Mouse (Mus musculus): Measurements from ENCODE around the gene Hsf2bp. TPM values are rescaled to one million over a fixed set of nuclear protein-coding genes. Genes with fewer than 3 reads are reported as not detected.

Gene Hsf2bp
- polyA plus RNA-seq, 1 experiment from 2014 or later: 0.60 TPM

GRCm38 (mm10) chr17:32031684-32032083 lies 4.5 kb downstream of the Hsf2bp start:
- no peak for ATAC-seq (ENCODE audit: insufficient number of reproducible peaks, low FRiP score)
- peaks cover 5% of the 10 kb centered on the region; the same call in 1 of the 2 replicates for H3K4me1 ChIP-seq (replicated peaks)
- WGBS: 61% methylated on average over 7 of the region's 7 CpGs

GRCm38 (mm10) chr17:32028301-32028700 lies 7.8 kb downstream of the Hsf2bp start:
- Histone ChIP-seq H3K36me3 (no peaks in the 10 kb centered on the region), H3K27me3 (replicated peaks) (no peaks in the 10 kb centered on the region), H3K4me1 (replicated peaks) (peaks cover 6% of the 10 kb centered on the region; the same call in 1 of the 2 replicates), H3K9me3 (replicated peaks) (no peaks in the 10 kb centered on the region), H3K4me2 (no peak overlapping the region), H3K4me3 (no peak overlapping the region), H3K9ac (no peak overlapping the region), H3K27ac (ENCODE audit: poor library complexity, severe bottlenecking) (no peak overlapping the region)
- 63% methylated on average over 3 of the region's 3 CpGs for WGBS
- ATAC-seq (ENCODE audit: insufficient number of reproducible peaks, low FRiP score): no peak

More at GRCm38 (mm10) chr17:32031684-32032083, 4.5 kb downstream of the Hsf2bp start:
- Histone ChIP-seq H3K27me3 (replicated peaks) (no peaks in the 10 kb centered on the region), H3K36me3 (no peaks in the 10 kb centered on the region), H3K9ac (no peak overlapping the region), H3K27ac (ENCODE audit: poor library complexity, severe bottlenecking) (no peak overlapping the region), H3K4me2 (no peak overlapping the region), H3K4me3 (no peak overlapping the region), H3K9me3 (replicated peaks) (no peaks in the 10 kb centered on the region)

GRCm38 (mm10) chr17:32027666-32028065 lies 8.5 kb downstream of the Hsf2bp start:
- Histone ChIP-seq H3K4me2 (no peak overlapping the region), H3K27ac (ENCODE audit: poor library complexity, severe bottlenecking) (no peak overlapping the region), H3K27me3 (replicated peaks) (no peaks in the 10 kb centered on the region), H3K9ac (no peak overlapping the region), H3K4me1 (replicated peaks) (peaks cover 6% of the 10 kb centered on the region; the same call in 1 of the 2 replicates), H3K4me3 (no peak overlapping the region), H3K36me3 (no peaks in the 10 kb centered on the region), H3K9me3 (replicated peaks) (no peaks in the 10 kb centered on the region)
- 23% methylated on average over 3 of the region's 3 CpGs for WGBS
- ATAC-seq (ENCODE audit: insufficient number of reproducible peaks, low FRiP score): no peak

- no peak overlapping the region for H3K4me2 ChIP-seq
- ATAC-seq (ENCODE audit: insufficient number of reproducible peaks, low FRiP score): peak; percentile 59; the same call in 1 of the 2 replicates
- no peak overlapping the region for H3K27ac ChIP-seq (ENCODE audit: poor library complexity, severe bottlenecking)
- H3K9ac ChIP-seq: no peak overlapping the region
- WGBS: 9% methylated on average over 2 of the region's 2 CpGs
- no peaks in the 10 kb centered on the region for H3K27me3 ChIP-seq (replicated peaks)
- H3K9me3 ChIP-seq (replicated peaks): no peaks in the 10 kb centered on the region
- H3K36me3 ChIP-seq: no peaks in the 10 kb centered on the region
- peaks cover 6% of the 10 kb centered on the region; the same call in 1 of the 2 replicates for H3K4me1 ChIP-seq (replicated peaks)
- no peak overlapping the region for H3K4me3 ChIP-seq
These were observed 10.8 kb downstream of the Hsf2bp start for GRCm38 (mm10) chr17:32025386-32025785.

- Histone ChIP-seq H3K4me1 (replicated peaks) (peaks cover 6% of the 10 kb centered on the region; the same call in 1 of the 2 replicates), H3K4me2 (no peak overlapping the region), H3K27me3 (replicated peaks) (no peaks in the 10 kb centered on the region), H3K9me3 (replicated peaks) (no peaks in the 10 kb centered on the region), H3K36me3 (no peaks in the 10 kb centered on the region), H3K27ac (ENCODE audit: poor library complexity, severe bottlenecking) (no peak overlapping the region), H3K9ac (no peak overlapping the region), H3K4me3 (no peak overlapping the region)
- no peak for ATAC-seq (ENCODE audit: insufficient number of reproducible peaks, low FRiP score)
- WGBS: 52% methylated on average over 5 of the region's 5 CpGs
These were observed 11.5 kb downstream of the Hsf2bp start for GRCm38 (mm10) chr17:32024671-32025073.

GRCm38 (mm10) chr17:32023088-32023487 lies 13.1 kb downstream of the Hsf2bp start:
- Histone ChIP-seq H3K27me3 (replicated peaks) (no peaks in the 10 kb centered on the region), H3K9ac (no peak overlapping the region), H3K36me3 (no peaks in the 10 kb centered on the region), H3K4me1 (replicated peaks) (peaks cover 11% of the 10 kb centered on the region; the same call in 1 of the 2 replicates), H3K9me3 (replicated peaks) (no peaks in the 10 kb centered on the region), H3K4me3 (no peak overlapping the region), H3K4me2 (no peak overlapping the region), H3K27ac (ENCODE audit: poor library complexity, severe bottlenecking) (no peak overlapping the region)
- 63% methylated on average over 8 of the region's 8 CpGs for WGBS
- ATAC-seq (ENCODE audit: insufficient number of reproducible peaks, low FRiP score): no peak

GRCm38 (mm10) chr17:32022551-32022950 lies 13.6 kb downstream of the Hsf2bp start:
- ATAC-seq (ENCODE audit: insufficient number of reproducible peaks, low FRiP score): no peak

GRCm38 (mm10) chr17:32021981-32022380 lies 14.2 kb downstream of the Hsf2bp start:
- Histone ChIP-seq H3K9ac (no peak overlapping the region), H3K4me3 (no peak overlapping the region), H3K36me3 (no peaks in the 10 kb centered on the region), H3K4me2 (no peak overlapping the region), H3K4me1 (replicated peaks) (peaks cover 19% of the 10 kb centered on the region), H3K9me3 (replicated peaks) (no peaks in the 10 kb centered on the region), H3K27me3 (replicated peaks) (no peaks in the 10 kb centered on the region), H3K27ac (ENCODE audit: poor library complexity, severe bottlenecking) (no peak overlapping the region)
- 91% methylated on average over 3 of the region's 3 CpGs for WGBS
- no peak for ATAC-seq (ENCODE audit: insufficient number of reproducible peaks, low FRiP score)

More at GRCm38 (mm10) chr17:32022551-32022950, 13.6 kb downstream of the Hsf2bp start:
- no peaks in the 10 kb centered on the region for H3K9me3 ChIP-seq (replicated peaks)
- H3K36me3 ChIP-seq: no peaks in the 10 kb centered on the region
- no peaks in the 10 kb centered on the region for H3K27me3 ChIP-seq (replicated peaks)
- no peak overlapping the region for H3K9ac ChIP-seq
- 69% methylated on average over 6 of the region's 6 CpGs for WGBS
- peaks cover 16% of the 10 kb centered on the region for H3K4me1 ChIP-seq (replicated peaks)
- no peak overlapping the region for H3K4me3 ChIP-seq
- no peak overlapping the region for H3K4me2 ChIP-seq
- H3K27ac ChIP-seq (ENCODE audit: poor library complexity, severe bottlenecking): no peak overlapping the region

- no peak overlapping the region for H3K4me2 ChIP-seq
- H3K27me3 ChIP-seq (replicated peaks): no peaks in the 10 kb centered on the region
- H3K27ac ChIP-seq (ENCODE audit: poor library complexity, severe bottlenecking): peak overlapping the region; percentile 74
- no peak overlapping the region for H3K4me3 ChIP-seq
- no peaks in the 10 kb centered on the region for H3K36me3 ChIP-seq
- peak overlapping the region; percentile 28; the same call in 1 of the 2 replicates for H3K9ac ChIP-seq
- no peak for ATAC-seq (ENCODE audit: insufficient number of reproducible peaks, low FRiP score)
- H3K4me1 ChIP-seq (replicated peaks): peaks cover 17% of the 10 kb centered on the region
- H3K9me3 ChIP-seq (replicated peaks): no peaks in the 10 kb centered on the region
- 79% methylated on average over 5 of the region's 5 CpGs for WGBS
These were observed 17.8 kb downstream of the Hsf2bp start for GRCm38 (mm10) chr17:32018127-32018894.

- WGBS: 87% methylated on average over 8 of the region's 8 CpGs
- Histone ChIP-seq H3K36me3 (no peaks in the 10 kb centered on the region), H3K4me1 (replicated peaks) (peaks cover 31% of the 10 kb centered on the region), H3K4me3 (no peak overlapping the region), H3K27ac (ENCODE audit: poor library complexity, severe bottlenecking) (no peak overlapping the region), H3K9ac (no peak overlapping the region), H3K27me3 (replicated peaks) (no peaks in the 10 kb centered on the region), H3K9me3 (replicated peaks) (no peaks in the 10 kb centered on the region), H3K4me2 (no peak overlapping the region)
- ATAC-seq (ENCODE audit: insufficient number of reproducible peaks, low FRiP score): no peak
These were observed 19.7 kb downstream of the Hsf2bp start for GRCm38 (mm10) chr17:32016481-32016880.

- H3K4me3 ChIP-seq: no peak overlapping the region
- no peaks in the 10 kb centered on the region for H3K27me3 ChIP-seq (replicated peaks)
- no peak overlapping the region for H3K4me2 ChIP-seq
- ATAC-seq (ENCODE audit: insufficient number of reproducible peaks, low FRiP score): no peak
- no peaks in the 10 kb centered on the region for H3K9me3 ChIP-seq (replicated peaks)
- no peaks in the 10 kb centered on the region for H3K36me3 ChIP-seq
- no peak overlapping the region for H3K9ac ChIP-seq
- H3K27ac ChIP-seq (ENCODE audit: poor library complexity, severe bottlenecking): no peak overlapping the region
- H3K4me1 ChIP-seq (replicated peaks): peaks cover 31% of the 10 kb centered on the region
These were observed 22.5 kb downstream of the Hsf2bp start for GRCm38 (mm10) chr17:32013659-32014058.

All from heart, embryonic 12.5 days (tissue).